In genomic region chr14:79983781-79984180, GRCm38 (mm10) we compare ENCODE assay signal across 17 mouse cellular contexts. TPM values are rescaled to one million over a fixed set of nuclear protein-coding genes. Genes with fewer than 3 reads are reported as not detected.
"Had no signal": no experiment of that assay in that cellular context is flagged by ENCODE, and none has a peak within 500 bp of the region (broad histone marks: within the 10 kb centered on the region; RNA-seq: fewer than 3 reads in every experiment).

Olfm4 (plus strand) TSS chr14:79984081.

- DNase-seq: kidney, adult 8-10 months; kidney, postnatal 25 days; left cerebral cortex, postnatal 4 days; liver, embryonic 13.5 days; lung, embryonic 14.5 days; lung, postnatal 10 days; lung, postnatal 4 days; right cerebral cortex, postnatal 4 days; thymus, adult 2 months; thymus, postnatal 36 days had no signal

- H3K27me3 ChIP-seq: limb, embryonic 13.5 days; liver, embryonic 13.5 days; megakaryocyte, embryonic 14.5 days; midbrain, embryonic 15.5 days; neural tube, embryonic 12.5 days had no signal

- H3K4me1 ChIP-seq: limb, embryonic 13.5 days; liver, embryonic 13.5 days; megakaryocyte, embryonic 14.5 days; midbrain, embryonic 15.5 days; neural tube, embryonic 12.5 days had no signal

- ATAC-seq: midbrain, embryonic 15.5 days had no signal

- H3K36me3 ChIP-seq: limb, embryonic 13.5 days; liver, embryonic 13.5 days; midbrain, embryonic 15.5 days; neural tube, embryonic 12.5 days had no signal

- H3K4me3 ChIP-seq: limb, embryonic 13.5 days; liver, embryonic 13.5 days; megakaryocyte, embryonic 14.5 days; midbrain, embryonic 15.5 days; neural tube, embryonic 12.5 days had no signal

- H3K4me2 ChIP-seq: limb, embryonic 13.5 days; liver, embryonic 13.5 days; lung, embryonic 14.5 days; midbrain, embryonic 11.5 days; midbrain, embryonic 15.5 days; neural tube, embryonic 12.5 days had no signal

- H3K27ac ChIP-seq: limb, embryonic 13.5 days; liver, embryonic 13.5 days; midbrain, embryonic 15.5 days; neural tube, embryonic 12.5 days had no signal

- H3K9me3 ChIP-seq: limb, embryonic 13.5 days; liver, embryonic 13.5 days; midbrain, embryonic 15.5 days; neural tube, embryonic 12.5 days had no signal

- H3K9ac ChIP-seq: limb, embryonic 13.5 days; liver, embryonic 13.5 days; lung, embryonic 14.5 days; midbrain, embryonic 15.5 days; neural tube, embryonic 12.5 days had no signal

RNA-seq across cellular contexts. Expression of gene Olfm4, which starts in this region (rescaled TPM):
- total RNA-seq: monocyte, adult 5-6 weeks had no signal
- polyA plus RNA-seq: testis, adult 2 months had no signal
